Mouse (Mus musculus) embryo, embryonic 11.5 days (tissue): ENCODE measurements around the gene Galntl6.
A peak's percentile ranks its signal among the peaks of the same experiment; 100 is the strongest.

ENCODE experiments used
- DNase-seq: peaks from one replicate; pipeline ENCODE4 v3.0.0-alpha.2; 2012; ENCODE audit warnings: low read depth, low spot score

Galntl6 gene

DNA sequence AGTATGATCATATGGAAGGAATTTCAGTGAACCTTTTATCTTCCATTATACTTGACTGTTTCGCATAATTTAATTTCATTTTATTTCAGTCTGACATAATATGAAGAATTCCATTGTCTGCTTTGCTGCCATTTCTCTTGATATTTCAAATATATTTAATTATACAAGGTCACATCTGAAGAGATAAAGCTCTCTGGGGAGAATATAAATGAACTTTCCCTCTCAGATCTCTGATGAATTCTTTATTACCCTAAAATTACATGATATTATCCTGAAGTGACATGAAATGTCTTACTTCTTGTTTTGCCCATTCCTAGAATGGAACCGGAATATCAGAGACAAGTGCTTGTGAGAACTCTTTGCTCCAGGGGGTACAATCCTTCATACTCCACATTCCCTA is 647.0 kb downstream of the Galntl6 start:
- DNase-seq: peak; percentile 1

- DNase-seq: no peak
These were observed 653.7 kb downstream of the Galntl6 start for GRCm38 (mm10) chr8:58258577-58259315.

- DNase-seq: no peak
These were observed 658.8 kb downstream of the Galntl6 start for GRCm38 (mm10) chr8:58253620-58254019.

DNA sequence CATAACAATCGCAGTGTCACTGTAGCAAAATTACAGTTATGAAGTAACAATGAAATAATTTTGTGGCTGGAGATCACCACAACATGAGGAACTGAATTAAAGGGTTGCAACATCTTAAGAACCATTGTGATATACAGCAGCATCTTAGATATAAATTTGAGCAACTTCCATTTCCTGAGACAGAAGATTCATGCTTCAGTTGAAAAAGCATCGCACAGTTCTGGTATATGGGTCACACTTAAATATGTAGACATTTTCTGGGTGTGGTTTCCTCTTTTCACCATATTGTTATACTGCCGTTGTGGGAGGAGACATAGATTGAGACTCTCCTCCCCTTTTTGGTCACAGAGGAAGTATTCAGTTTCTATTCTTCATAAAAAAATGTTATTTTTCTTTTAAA is 667.6 kb downstream of the Galntl6 start:
- no peak for DNase-seq

DNA sequence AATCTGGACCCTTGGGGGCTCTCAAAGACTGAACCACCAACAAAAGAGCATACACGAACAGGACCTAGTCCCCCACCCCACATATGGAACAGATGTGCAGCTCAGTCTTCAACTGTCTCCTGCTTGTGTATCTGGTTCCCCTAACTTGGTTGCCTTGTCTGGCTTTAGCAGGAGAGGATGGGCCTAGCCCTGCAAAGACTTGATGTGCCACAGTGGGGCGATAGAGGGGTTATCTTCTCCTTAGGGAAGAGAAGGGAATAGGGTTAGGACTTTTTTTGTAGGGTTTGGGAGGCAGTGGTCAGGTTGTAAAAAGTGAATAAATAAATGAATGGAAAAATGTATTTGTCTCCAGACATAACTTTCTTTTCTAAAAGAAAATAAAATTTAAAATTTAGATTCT is 678.2 kb downstream of the Galntl6 start:
- no peak for DNase-seq

- no peak for DNase-seq
These were observed 683.7 kb downstream of the Galntl6 start for GRCm38 (mm10) chr8:58228725-58229124.

GRCm38 (mm10) chr8:58217885-58218284 is 694.6 kb downstream of the Galntl6 start:
- no peak for DNase-seq

DNA sequence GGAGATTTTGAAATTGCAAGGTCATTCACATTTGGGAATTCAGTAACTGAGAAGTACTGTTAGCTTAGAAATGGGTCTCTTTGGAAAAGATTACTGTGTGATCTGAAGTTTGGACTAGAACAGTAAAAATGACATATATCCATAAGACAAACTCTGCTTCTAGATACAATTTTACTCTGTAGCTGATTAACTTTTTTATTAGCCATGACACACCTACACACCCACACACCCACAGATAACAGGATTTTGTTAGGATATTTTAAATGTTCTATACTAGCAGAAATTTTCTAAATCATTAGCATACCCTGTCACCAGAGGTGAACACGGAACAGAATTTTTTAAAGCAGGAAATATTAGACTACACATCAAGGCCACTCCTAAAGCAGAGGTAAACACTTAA is 722.7 kb downstream of the Galntl6 start:
- no peak for DNase-seq

DNA sequence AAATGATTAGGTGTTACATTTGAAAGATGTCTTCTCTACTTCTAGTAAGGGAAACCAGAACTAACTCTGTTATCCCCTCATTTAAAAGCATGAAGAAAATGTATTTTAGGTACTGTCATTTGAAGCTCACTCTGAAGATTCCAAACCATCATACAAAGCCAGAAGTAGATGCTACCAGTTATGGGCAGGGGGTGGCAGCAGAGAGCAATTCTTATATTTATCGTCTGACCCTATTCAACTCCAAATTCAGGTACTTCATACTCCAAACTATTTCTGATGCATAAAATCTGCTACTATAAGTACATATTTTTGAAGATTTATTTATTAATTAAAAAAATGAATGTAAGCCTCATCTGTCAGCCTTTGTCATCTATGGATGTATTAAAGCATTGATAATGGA is 765.5 kb downstream of the Galntl6 start:
- peak; percentile 17 for DNase-seq

- no peak for DNase-seq
These were observed 825.7 kb downstream of the Galntl6 start for GRCm38 (mm10) chr8:58086733-58087132.

DNA sequence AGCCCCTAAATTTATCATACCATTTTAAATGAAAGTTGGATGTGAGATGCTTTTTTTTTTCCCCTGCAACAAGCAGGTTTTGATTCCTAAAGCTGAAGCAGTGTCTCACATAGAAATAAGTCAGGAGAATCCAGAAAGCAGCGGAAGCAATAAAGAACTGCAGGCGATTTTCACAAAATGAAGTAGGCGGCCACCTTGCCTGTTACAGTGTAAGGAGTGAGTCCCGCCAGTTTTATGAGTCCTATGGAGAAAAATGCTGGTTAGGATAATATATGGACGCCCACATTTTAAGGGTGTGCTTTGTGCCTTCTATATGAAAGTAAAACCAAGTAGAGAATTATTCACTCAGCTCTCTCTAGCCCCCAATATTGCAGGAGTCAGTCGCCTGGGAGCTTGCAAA is 827.5 kb downstream of the Galntl6 start:
- DNase-seq: no peak

- DNase-seq: no peak
These were observed 830.7 kb downstream of the Galntl6 start for GRCm38 (mm10) chr8:58081715-58082114.

GRCm38 (mm10) chr8:58074611-58075010 is 837.8 kb downstream of the Galntl6 start:
- DNase-seq: no peak

DNA sequence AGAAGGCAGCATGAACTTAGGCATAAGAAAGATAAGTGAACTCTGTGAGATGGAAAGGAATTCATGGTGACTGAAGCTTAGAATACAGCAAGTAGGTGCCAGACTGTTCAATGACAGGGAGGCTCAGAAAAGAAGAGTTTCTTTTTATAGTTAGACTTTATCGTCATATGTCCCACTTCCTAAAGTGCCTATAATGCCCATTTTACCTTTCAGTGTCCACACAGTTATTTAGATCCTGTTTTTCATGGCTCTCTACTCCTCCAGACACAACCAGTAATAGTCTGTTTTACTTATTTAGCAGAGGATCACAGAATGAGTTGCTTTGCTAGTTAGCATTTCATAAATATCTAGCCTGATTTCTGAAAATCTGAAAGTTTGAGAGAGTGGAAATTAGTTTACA is 838.7 kb downstream of the Galntl6 start:
- DNase-seq: no peak

DNA sequence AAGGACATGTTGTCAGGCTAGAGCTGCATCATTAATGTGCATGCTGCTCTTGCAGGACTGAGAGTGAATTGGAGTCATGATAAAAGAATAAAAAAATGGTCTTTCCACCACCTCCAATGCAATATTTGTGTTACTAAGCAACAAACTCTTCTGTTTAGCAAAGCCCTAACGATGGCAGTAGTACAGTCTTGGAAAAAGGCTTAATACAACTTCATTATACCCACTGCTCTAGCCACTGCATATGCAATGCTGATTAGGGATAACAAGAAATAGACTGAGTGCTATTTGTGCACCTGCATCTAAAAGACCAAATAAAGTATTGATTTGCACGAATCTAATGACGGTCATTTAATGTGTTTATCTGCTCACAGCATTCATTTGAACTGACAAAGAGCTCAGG is 880.2 kb downstream of the Galntl6 start:
- DNase-seq: no peak

GRCm38 (mm10) chr8:58025558-58025957 is 886.9 kb downstream of the Galntl6 start:
- no peak for DNase-seq

- no peak for DNase-seq
These were observed 887.3 kb downstream of the Galntl6 start for GRCm38 (mm10) chr8:58025094-58025493.

GRCm38 (mm10) chr8:58023426-58024176 is 888.8 kb downstream of the Galntl6 start:
- DNase-seq: no peak

GRCm38 (mm10) chr8:57989428-57990171 is 922.8 kb downstream of the Galntl6 start:
- no peak for DNase-seq

GRCm38 (mm10) chr8:57977372-57977771 is 935.1 kb downstream of the Galntl6 start:
- DNase-seq: no peak

- DNase-seq: no peak
These were observed 938.3 kb downstream of the Galntl6 start for GRCm38 (mm10) chr8:57974093-57974492.

DNA sequence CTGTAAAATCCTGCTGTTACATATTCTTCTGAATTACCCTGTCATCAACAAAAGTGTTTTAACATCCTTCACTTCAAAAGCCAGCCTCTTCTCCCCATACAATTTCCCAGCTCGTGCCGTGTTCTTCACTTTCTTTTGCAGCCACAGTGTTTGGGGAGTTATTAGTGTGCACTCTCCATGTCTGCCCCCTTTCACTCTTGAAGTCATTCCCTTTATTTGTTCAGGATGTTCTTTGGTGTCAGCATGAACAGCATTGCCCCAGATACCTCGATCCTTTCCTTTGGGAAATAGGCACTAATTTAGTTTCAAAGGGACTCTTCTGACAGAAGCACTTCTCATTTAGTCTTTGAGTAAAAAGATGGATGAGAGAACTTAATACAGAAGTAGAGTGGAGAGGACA is 939.6 kb downstream of the Galntl6 start:
- DNase-seq: no peak
